Mouse (Mus musculus) regulatory T cell (primary cell): ENCODE measurements around the gene Tigd3.
"Not testable (repeated sequence)": the region's sequence is repeated elsewhere in the genome, so short reads cannot be mapped to it uniquely, and the experiment has no call there.

Source experiments
- in situ Hi-C: fragments of 300-600 bp; cut with MboI, MseI; formaldehyde crosslinking; loops from one replicate; pipeline ENCODE4 v1.15.1; 2025; ENCODE audit warnings: high pct_unique_total_duplicates

Gene Tigd3

DNA sequence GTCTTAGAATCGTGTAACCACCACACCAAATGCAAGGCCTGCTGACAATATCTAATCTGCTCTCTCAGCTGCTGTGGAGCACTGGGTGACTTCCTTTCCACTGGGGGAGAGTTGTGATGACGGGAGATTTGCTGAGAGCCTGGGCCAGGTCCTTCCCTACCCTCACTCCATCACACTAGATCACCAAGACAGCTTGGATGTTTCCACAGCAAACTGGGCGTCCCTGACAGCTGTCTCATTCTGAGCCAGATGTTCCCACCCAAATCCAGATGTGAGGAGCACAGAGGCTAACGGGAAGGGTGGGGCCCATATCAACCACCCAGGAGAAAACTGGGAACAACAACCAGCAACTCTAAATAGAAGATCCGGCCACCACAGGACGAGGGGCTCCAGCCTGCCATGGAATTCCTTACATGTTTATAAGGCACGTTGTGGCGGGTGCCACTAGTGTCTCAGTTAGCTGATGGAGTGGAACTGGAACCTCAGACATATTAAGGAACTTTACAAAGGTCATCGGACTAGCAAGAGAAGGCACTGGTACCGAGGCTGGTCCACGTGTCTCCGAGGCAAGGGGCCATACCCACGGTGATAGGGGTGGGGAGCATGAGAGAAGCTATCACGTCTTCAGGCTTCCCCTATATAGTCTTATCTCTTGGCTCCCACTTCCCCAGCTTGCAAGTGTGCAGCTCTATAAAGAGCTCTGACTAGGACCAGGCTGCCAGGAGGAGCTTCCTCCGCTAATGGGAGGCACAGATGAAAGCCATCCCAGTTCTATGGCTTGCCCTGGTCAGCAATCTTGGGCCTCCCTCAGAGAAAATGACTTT is 28.4 kb upstream of the Tigd3 start:
- in situ Hi-C loops = no loop called here

DNA sequence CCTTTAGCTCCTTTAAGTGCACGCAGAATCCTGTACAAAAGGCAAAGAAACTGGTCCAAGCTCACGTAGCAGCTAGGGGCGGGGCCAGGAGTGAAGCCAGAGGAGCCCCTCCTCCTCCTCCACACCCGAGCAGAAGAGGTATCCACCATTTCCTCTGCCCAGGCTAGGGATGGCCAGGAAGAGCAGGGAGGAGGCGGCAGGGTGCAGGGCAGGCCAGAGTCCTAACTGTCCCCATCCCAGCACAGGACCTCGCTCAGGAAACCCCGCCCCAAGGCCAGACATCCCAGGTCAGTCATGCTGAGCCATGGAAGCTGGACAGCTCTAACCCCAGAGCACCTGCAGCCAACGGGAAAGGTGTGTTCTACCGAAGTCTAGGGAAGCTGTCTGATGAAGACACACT is 27.8 kb upstream of the Tigd3 start:
- in situ Hi-C loops = no loop called here

GRCm38 (mm10) chr19:5913007-5913719 is 19.2 kb upstream of the Tigd3 start, which contains the start of gene Dpf2:
Gene Dpf2, minus strand, starts transcription at chr19:5913010.
- in situ Hi-C loops = no loop called here

DNA sequence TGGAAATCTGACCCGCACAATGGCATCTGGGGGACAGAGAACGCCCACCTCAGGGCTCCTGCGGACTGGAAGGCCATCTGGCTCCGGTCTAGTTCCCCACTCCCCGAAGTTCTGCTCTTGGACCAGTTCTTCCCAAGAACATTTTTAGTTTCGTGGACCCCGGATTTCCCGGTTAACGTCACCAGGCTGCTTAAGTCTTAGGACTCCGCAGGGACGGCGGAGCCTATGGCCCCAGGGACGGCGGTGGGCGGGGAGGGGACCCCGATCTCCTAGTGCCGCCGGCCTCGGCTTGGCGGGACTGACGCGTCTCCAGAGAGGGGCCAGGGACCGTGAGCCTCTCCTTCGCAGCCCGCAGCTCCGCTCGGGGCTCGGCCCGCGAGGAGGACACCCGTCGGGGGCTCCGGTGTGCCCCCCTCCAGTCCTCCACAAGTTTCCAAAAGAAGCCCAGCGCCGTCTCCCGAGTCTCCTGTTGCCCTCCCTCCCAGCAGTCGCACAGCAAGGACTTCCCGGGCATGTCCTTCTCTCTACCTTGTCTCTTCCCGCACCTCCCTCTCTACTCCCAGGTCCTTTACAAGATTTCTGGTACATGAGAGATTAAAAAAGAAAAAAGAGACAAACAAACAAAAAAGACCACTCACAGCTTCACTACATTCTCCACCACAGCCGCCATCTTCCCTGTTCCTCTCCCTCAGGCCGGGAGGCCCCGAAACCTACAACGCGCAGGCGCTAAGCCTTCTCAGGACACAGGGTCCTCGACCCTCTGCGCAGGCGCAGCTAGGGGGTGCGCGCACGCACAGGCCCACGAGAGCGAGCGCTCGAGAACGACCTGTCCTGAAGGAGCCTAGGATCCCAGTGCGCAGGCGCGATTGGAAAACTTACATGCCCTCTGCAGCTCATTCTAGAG is 18.4 kb upstream of the Tigd3 start:
- in situ Hi-C loops = no loop called here

- in situ Hi-C loops = no loop called here
Observed at GRCm38 (mm10) chr19:5911430-5912102, 17.6 kb upstream of the Tigd3 start.

GRCm38 (mm10) chr19:5910221-5910620 is 16.3 kb upstream of the Tigd3 start:
- in situ Hi-C loops = no loop called here

GRCm38 (mm10) chr19:5907275-5907674 is 13.3 kb upstream of the Tigd3 start:
- in situ Hi-C loops = no loop called here

GRCm38 (mm10) chr19:5893282-5894001 is 507 bp downstream of the Tigd3 start:
- in situ Hi-C loops = no loop called here

DNA sequence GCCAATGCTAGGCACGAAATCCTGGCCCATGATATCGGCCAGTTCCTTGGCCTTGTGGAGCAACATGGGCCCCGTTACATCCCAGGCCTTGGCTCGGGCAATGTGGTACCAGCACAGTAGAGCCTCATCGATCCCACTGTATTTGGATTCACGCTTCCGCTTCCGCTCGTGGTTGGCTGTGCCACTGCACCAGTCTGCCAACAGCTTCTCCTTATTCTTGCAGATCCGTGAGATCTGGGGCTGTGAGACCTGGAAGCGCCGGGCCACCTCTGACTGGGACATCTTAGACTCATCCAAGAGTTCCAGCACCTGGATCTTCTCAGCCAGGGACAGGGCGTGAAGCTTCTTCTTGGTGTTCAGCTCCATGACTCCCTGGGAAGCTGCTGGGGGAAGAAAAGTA is 1.2 kb downstream of the Tigd3 start:
- in situ Hi-C loops = no loop called here

- in situ Hi-C loops = no loop called here
Observed at GRCm38 (mm10) chr19:5892262-5892661, 1.7 kb downstream of the Tigd3 start.

DNA sequence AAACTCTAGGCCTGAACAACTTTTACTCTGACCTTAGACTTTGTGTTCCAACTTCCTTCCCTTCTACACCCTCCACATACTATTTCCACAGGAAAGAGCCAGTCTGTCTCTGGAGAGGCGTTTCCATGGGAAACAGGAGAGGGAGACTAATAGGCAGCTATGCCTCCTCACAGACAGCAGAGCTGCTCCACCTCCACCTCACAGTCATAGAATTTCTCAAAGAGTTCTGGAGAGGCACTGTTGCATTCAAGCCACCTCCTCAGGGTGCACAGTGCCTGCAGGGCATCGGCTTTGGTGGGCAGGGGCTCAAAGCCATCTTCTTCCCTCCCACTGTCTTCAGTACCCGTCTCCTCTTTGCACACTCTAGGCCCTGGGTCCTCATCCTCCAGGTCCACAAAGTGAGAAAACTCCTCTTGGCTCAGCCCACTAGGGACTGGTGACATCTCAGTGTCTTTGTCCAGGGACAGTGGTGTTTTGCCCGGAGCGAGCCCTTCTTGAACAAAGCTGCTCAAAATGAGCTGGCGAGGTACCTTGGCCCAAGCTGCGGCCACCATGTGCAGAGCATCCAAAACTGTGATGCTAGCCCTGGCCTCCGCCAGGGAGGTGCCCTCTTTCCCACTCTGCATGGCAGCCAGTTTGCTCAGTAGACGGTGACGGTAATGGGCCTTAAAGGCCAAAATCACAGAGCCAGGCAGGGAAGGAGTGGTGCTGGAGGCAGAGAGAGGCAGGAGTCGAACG is 2.3 kb downstream of the Tigd3 start:
- in situ Hi-C loops = no loop called here

- in situ Hi-C loops = no loop called here
Observed at GRCm38 (mm10) chr19:5889211-5889610, 4.7 kb downstream of the Tigd3 start.

GRCm38 (mm10) chr19:5887234-5887815 is 6.6 kb downstream of the Tigd3 start:
- in situ Hi-C loops = no loop called here

DNA sequence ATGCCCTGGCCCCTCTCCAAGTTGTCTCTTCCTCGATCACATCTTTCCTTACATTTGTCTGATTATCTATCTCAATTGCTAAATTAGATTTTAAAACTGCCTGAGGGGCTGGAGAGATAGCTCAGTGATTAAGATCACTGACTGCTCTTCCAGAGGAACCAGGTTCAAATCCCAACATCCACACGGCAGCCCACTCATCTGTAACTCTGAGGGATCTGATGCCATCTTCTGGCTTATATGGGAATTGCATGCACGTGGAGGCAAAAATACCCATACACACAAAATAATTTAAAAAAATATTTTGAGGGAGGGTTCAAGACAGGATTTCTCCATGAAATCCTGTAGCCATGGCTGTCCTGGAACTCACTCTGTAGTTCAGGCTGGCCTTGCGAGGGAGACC is 8.1 kb downstream of the Tigd3 start:
- in situ Hi-C loops = no loop called here

- in situ Hi-C loops = no loop called here
Observed at GRCm38 (mm10) chr19:5883935-5884334, 10.0 kb downstream of the Tigd3 start.

- in situ Hi-C loops = not testable (repeated sequence)
Observed at GRCm38 (mm10) chr19:5882079-5882478, 11.9 kb downstream of the Tigd3 start.

DNA sequence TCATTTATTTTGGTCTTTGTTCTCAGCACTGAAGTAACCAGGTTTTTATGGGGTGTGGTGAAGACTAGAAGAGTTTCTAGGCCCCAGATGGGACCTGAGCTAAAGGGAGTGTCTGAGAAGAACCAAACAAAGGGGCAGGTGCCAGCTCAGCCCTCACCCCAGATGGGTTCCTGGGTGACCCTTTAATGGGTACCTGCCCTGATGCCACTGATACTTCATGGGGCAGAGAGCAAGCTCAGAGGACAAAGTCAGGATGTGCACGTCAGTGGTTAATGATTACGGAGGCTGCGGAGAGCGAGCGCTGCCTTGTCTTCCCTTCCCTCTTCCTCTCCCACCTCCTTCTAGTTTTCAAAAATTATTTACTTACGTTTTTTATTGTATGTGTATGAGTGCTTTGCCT is 12.8 kb downstream of the Tigd3 start:
- in situ Hi-C loops = no loop called here

DNA sequence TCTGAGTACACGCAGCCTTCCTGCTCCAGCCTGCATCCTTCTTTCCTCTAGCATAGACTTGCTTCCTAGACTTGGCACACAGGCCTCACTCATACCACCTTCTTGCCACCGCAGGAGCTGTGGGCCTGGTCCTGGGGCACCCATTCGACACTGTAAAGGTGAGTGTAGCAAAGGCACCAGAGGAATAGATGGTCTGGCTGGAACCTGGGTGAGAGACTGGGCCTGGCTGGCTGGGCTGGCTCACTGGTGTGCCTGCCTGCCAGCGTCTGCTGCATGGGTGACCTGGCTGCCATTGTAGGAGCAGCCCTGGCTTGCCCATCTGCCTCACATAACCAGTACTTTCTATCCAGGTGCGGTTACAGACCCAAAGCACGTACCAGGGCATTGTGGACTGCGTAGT is 14.2 kb downstream of the Tigd3 start:
- in situ Hi-C loops = loop anchor here (5.0 kb wide), 1 partner anchor 87 kb away; no protein-coding TSS in a partner anchor

GRCm38 (mm10) chr19:5878916-5879315 is 15.0 kb downstream of the Tigd3 start:
- in situ Hi-C loops = loop anchor here (5.0 kb wide), 1 partner anchor 87 kb away; no protein-coding TSS in a partner anchor

GRCm38 (mm10) chr19:5878362-5878722 is 15.6 kb downstream of the Tigd3 start:
- in situ Hi-C loops = loop anchor here (5.0 kb wide), 1 partner anchor 86 kb away; no protein-coding TSS in a partner anchor
